Mouse (Mus musculus) ES-E14 (cell line): ENCODE results near the gene Foxl1. TPM values are rescaled to one million over a fixed set of nuclear protein-coding genes. Genes with fewer than 3 reads are reported as not detected.

Experiments
- DNase-seq: peaks from one replicate; pipeline ENCODE4 v3.0.0-alpha.2; 2013; ENCODE audit warnings: low read depth, low spot score
- H3K27ac ChIP-seq: 2 replicates; pipeline ENCODE4 v1.5.1; 2012; ENCODE audit warnings: low read depth, mild to moderate bottlenecking, low read length, moderate library complexity, mixed read lengths; ENCODE audit not compliant: poor library complexity, insufficient read depth, severe bottlenecking
- H3K36me3 ChIP-seq: 2 replicates; pipeline ENCODE4 v1.6.1; 2012; ENCODE audit warnings: mild to moderate bottlenecking, low read length, moderate library complexity, mixed read lengths; ENCODE audit not compliant: control insufficient read depth, poor library complexity, insufficient read depth, severe bottlenecking
- H3K4me1 ChIP-seq, 2 experiments: fragments of 150-350 bp in 1 of 2; sonication (generic) in 1 of 2; 2 replicates each; pipeline ENCODE4 v1.6.1; 2012; ENCODE audit warnings: low read length in 2 of 2, mild to moderate bottlenecking in 1 of 2, mixed read lengths in 1 of 2; ENCODE audit not compliant: control insufficient read depth in 2 of 2, insufficient read depth in 2 of 2, poor library complexity in 1 of 2
- H3K4me3 ChIP-seq, 2 experiments: fragments of 150-350 bp in 1 of 2; sonication (generic) in 1 of 2; 2 replicates each; pipeline ENCODE4 v1.5.1; 2012; ENCODE audit warnings: low read length in 2 of 2, low read depth in 1 of 2, mild to moderate bottlenecking in 1 of 2, mixed read lengths in 1 of 2; ENCODE audit not compliant: insufficient read depth in 1 of 2, poor library complexity in 1 of 2, severe bottlenecking in 1 of 2
- H3K9ac ChIP-seq: 2 replicates; pipeline ENCODE4 v1.6.1; 2012; ENCODE audit warnings: low read depth, mild to moderate bottlenecking, low read length, mixed read lengths; ENCODE audit not compliant: poor library complexity, insufficient read depth, severe bottlenecking
- H3K9me3 ChIP-seq: fragments of 150-350 bp; sonication (generic); 2 replicates; pipeline ENCODE4 v1.6.1; 2012; ENCODE audit warnings: low read depth, mild to moderate bottlenecking, low read length; ENCODE audit not compliant: control insufficient read depth, insufficient read depth
- CHD2 ChIP-seq: IDR thresholded peaks from 2 replicates; pipeline ENCODE4 v1.6.1; 2014; ENCODE audit warnings: mild to moderate bottlenecking, low read depth, low read length, inconsistent platforms
- HCFC1 ChIP-seq: IDR thresholded peaks from 2 replicates; pipeline ENCODE4 v1.6.1; 2012; ENCODE audit warnings: low read length, inconsistent platforms, borderline replicate concordance; ENCODE audit not compliant: insufficient read depth
- MAFK ChIP-seq: IDR thresholded peaks from 2 replicates; pipeline ENCODE4 v1.6.1; 2014; ENCODE audit warnings: mild to moderate bottlenecking, low read depth, low read length, inconsistent platforms; ENCODE audit not compliant: insufficient read depth
- ZC3H11A ChIP-seq: IDR thresholded peaks from 2 replicates; pipeline ENCODE4 v1.6.1; 2012; ENCODE audit warnings: low read depth, mild to moderate bottlenecking, inconsistent platforms, low read length, borderline replicate concordance
- ZNF384 ChIP-seq: IDR thresholded peaks from 2 replicates; pipeline ENCODE4 v1.6.1; 2012; ENCODE audit warnings: low read depth, low read length, inconsistent platforms
- in situ Hi-C, 2 experiments: fragments of 600-800 bp; cut with MboI; formaldehyde crosslinking; loops; one replicate each; pipeline ENCODE4 v1.15.1; 2025; ENCODE audit warnings: low sequenced_read_pairs in 2 of 2, inconsistent platforms in 1 of 2; ENCODE audit not compliant: unreplicated experiment in 2 of 2
- total RNA-seq: library from RNA; depleted of rRNA; stranded (reverse); fragments of 300-350 nt; gene quantifications from 2 replicates; pipeline ENCODE4 v1.2.3, GENCODE M21; 2012

Foxl1 gene
- total RNA-seq, 1 experiment: 0.09 TPM

DNA sequence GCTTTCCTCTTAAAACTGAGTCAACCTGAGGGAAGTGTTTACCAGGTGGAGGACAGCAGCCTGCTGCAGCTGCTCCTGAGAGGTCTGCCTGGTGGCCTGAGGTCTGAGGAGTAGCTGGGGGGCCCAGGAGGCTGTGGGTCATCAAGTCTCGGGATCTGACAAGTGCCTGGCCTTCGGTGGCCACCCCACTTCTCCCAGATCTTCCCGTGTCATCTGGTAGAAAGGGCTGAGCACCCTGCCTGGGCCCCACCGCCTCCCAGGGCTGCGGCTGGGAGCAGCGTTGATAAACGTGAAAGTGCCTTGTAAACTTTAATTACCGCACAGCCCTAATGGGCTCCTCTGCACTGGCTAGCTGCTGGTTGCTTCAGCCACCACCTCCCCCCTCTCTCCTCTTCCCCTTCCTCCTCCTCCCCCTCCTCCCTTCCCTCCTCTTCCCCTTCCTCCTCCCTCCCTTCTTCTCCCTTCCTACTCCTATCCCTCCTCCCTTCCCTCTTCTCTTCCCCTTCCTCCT lies 20.9 kb downstream of the Foxl1 start:
- no peak for TF ChIP-seq ZC3H11A
- TF ChIP-seq CHD2: no peak
- TF ChIP-seq MAFK: no peak
- no peak for TF ChIP-seq ZNF384
- TF ChIP-seq HCFC1: no peak
- no peaks in the 10 kb centered on the region for H3K9me3 ChIP-seq
- in situ Hi-C loops: no loop called here
- no peak overlapping the region for H3K4me3 ChIP-seq
- H3K4me1 ChIP-seq: no peaks in the 10 kb centered on the region
- H3K36me3 ChIP-seq: no peaks in the 10 kb centered on the region
- H3K27ac ChIP-seq: no peak overlapping the region
- DNase-seq: no peak
- no peak overlapping the region for H3K9ac ChIP-seq

- TF ChIP-seq CHD2: no peak
- no peak for TF ChIP-seq MAFK
- no peak for TF ChIP-seq HCFC1
- TF ChIP-seq ZC3H11A: no peak
- no peaks in the 10 kb centered on the region for H3K36me3 ChIP-seq
- H3K4me3 ChIP-seq: no peak overlapping the region
- no peaks in the 10 kb centered on the region for H3K4me1 ChIP-seq
- DNase-seq: no peak
- H3K9me3 ChIP-seq: no peaks in the 10 kb centered on the region
- no peak overlapping the region for H3K9ac ChIP-seq
- in situ Hi-C loops: no loop called here
- no peak overlapping the region for H3K27ac ChIP-seq
These were observed 24.7 kb downstream of the Foxl1 start for GRCm38 (mm10) chr8:121152394-121152793.

DNA sequence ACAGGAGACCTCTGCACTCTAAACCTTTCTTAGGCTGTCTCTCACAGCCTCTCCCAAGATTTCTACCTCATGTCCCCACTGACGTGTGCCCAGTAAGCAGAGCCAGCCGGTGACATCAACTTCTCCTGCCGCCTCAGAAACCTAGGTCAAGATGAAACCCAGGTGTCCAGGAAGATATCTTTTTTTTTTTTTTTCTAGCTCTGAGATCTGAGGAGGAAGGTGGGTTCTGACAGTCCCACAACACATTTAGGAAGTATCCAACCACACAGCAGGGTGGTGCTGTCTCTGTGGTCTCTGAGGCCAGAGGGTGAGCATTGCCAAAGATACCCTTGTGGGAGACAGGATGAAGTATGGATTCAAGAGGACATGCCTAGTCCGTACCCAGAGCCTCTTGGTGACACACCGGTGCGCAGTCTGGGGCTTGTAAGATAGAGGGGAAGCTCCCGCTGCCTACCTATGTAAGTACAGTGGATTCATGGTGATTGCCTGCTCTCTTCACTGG lies 29.3 kb downstream of the Foxl1 start:
- DNase-seq: no peak
- Histone ChIP-seq H3K36me3 (no peaks in the 10 kb centered on the region), H3K9ac (no peak overlapping the region), H3K4me3 (no peak overlapping the region), H3K27ac (no peak overlapping the region), H3K9me3 (no peaks in the 10 kb centered on the region), H3K4me1 (no peaks in the 10 kb centered on the region)
- no peak for TF ChIP-seq ZNF384
- no peak for TF ChIP-seq ZC3H11A
- no peak for TF ChIP-seq HCFC1
- no peak for TF ChIP-seq CHD2
- TF ChIP-seq MAFK: no peak
- in situ Hi-C loops: no loop called here

DNA sequence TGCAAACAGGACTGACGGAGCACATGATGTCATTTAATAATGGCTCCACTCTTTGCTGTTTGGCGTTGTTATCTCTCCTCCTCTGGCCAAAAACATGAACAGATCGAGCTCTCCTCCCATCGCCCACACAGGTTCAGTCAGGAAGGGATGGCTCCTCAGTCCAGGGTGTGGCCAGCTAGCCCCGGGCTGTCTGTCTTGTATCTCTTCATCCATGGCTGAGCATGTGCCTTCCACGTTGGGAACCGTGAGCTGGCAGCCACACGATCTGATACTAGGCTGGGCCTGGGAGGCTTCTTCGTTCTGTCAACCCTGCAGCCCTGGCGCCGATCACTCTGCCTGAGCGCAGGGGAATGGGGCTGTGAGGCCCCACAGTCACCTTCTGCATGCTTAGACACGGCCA lies 31.1 kb downstream of the Foxl1 start:
- TF ChIP-seq CHD2: no peak
- TF ChIP-seq HCFC1: no peak
- TF ChIP-seq ZC3H11A: no peak
- no peak for TF ChIP-seq ZNF384
- no peak for TF ChIP-seq MAFK
- H3K4me3 ChIP-seq: no peak overlapping the region
- no peaks in the 10 kb centered on the region for H3K36me3 ChIP-seq
- no peak for DNase-seq
- H3K9ac ChIP-seq: no peak overlapping the region
- in situ Hi-C loops: no loop called here
- no peak overlapping the region for H3K27ac ChIP-seq
- H3K4me1 ChIP-seq: no peaks in the 10 kb centered on the region
- no peaks in the 10 kb centered on the region for H3K9me3 ChIP-seq

GRCm38 (mm10) chr8:121161437-121161836 lies 33.7 kb downstream of the Foxl1 start:
- Histone ChIP-seq H3K4me1 (no peaks in the 10 kb centered on the region), H3K4me3 (no peak overlapping the region), H3K27ac (no peak overlapping the region), H3K9me3 (no peaks in the 10 kb centered on the region), H3K36me3 (no peaks in the 10 kb centered on the region), H3K9ac (no peak overlapping the region)
- no peak for TF ChIP-seq ZNF384
- in situ Hi-C loops: no loop called here
- no peak for DNase-seq
